Mouse (Mus musculus): ENCODE measurements around the gene Slc9a8. TPM values are rescaled to one million over a fixed set of nuclear protein-coding genes. Genes with fewer than 3 reads are reported as not detected.

Gene Slc9a8
- polyA plus RNA-seq, 1 experiment, result 23.4 TPM

GRCm38 (mm10) chr2:167503253-167503895 lies 81.9 kb downstream of the Slc9a8 start:
- H3K4me3 ChIP-seq (ENCODE audit: insufficient read depth, low read length), result peak overlapping the region; percentile 96
- peak overlapping the region; percentile 71 for H3K27ac ChIP-seq (ENCODE audit: insufficient read depth, low read depth, low read length)
- TF ChIP-seq CTCF (IDR thresholded peaks at IDR 0.05; ENCODE audit: low read depth, low read length), result no peak
- TF ChIP-seq POLR2A (IDR thresholded peaks at IDR 0.05; ENCODE audit: borderline replicate concordance, low read depth, low read length), result no peak; the same call in 1 of the 2 replicates
- peaks cover 22% of the 10 kb centered on the region for H3K4me1 ChIP-seq (ENCODE audit: control insufficient read depth, insufficient read depth, low read length)

GRCm38 (mm10) chr2:167503896-167504349 lies 82.4 kb downstream of the Slc9a8 start:
- no peak for TF ChIP-seq CTCF (IDR thresholded peaks at IDR 0.05; ENCODE audit: low read depth, low read length)
- no peak for TF ChIP-seq POLR2A (IDR thresholded peaks at IDR 0.05; ENCODE audit: borderline replicate concordance, low read depth, low read length)
- Histone ChIP-seq H3K27ac (ENCODE audit: insufficient read depth, low read depth, low read length) (peak overlapping the region; percentile 71), H3K4me3 (ENCODE audit: insufficient read depth, low read length) (peak overlapping the region; percentile 96), H3K4me1 (ENCODE audit: control insufficient read depth, insufficient read depth, low read length) (peaks cover 22% of the 10 kb centered on the region)

DNA sequence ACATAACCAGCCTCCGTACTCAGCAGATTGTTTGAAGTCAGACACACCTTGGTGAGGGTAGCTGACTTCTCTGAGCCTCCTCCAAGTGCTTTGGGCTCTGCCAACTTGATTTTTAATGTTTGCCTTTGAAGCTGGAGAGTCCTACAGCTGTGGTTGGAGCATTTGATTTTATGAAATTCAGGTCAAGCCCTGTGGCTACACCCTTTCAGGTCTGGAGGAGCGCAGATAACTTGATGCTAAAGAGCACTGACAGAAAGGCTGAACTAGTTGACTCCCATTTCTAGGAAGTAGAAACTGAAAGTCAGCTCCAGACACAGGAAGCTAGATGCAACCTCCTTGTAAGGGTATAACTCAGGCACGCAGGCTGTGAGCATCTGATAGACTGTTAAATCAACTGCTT lies 83.6 kb downstream of the Slc9a8 start:
- H3K4me3 ChIP-seq (ENCODE audit: insufficient read depth, low read length), result peak overlapping the region; percentile 96
- peaks cover 22% of the 10 kb centered on the region for H3K4me1 ChIP-seq (ENCODE audit: control insufficient read depth, insufficient read depth, low read length)
- peak overlapping the region; percentile 71 for H3K27ac ChIP-seq (ENCODE audit: insufficient read depth, low read depth, low read length)
- TF ChIP-seq CTCF (IDR thresholded peaks at IDR 0.05; ENCODE audit: low read depth, low read length) (no peak), POLR2A (IDR thresholded peaks at IDR 0.05; ENCODE audit: borderline replicate concordance, low read depth, low read length) (no peak)

DNA sequence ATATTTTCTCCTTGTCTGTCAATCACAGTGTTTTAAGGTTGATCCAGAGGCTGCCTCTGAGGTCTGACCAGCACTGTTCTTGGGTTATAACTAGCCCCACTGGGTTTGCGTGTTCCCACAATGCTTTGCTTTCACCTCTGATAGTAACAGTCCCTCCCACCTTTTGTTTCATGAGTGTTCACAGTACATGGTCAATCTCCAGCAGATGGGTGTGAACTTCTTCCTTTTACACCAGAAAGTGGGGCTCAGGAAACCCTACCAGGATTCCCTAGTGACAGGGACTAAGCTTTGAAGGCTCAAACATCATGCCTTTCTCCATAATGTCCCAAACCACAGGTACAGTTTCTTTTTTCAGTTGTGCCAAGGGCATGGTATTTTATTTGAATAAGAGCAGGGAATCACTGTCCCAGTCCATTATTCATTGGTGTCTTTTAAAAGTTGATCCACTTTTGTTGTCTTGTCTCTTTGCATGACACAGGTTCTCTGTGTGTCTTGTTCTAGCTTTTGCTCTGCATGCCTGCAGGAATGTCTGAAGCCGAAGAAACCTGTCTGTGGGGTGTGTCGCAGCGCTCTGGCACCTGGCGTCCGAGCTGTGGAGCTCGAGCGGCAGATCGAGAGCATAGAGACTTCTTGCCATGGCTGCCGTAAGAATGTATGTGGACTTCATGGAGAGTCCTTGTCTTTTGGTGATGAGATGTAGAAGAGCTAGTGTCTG lies 85.2 kb downstream of the Slc9a8 start:
- TF ChIP-seq POLR2A (IDR thresholded peaks at IDR 0.05; ENCODE audit: borderline replicate concordance, low read depth, low read length) (no peak), CTCF (IDR thresholded peaks at IDR 0.05; ENCODE audit: low read depth, low read length) (no peak)

GRCm38 (mm10) chr2:167507719-167508385 lies 86.3 kb downstream of the Slc9a8 start:
- Histone ChIP-seq H3K4me1 (ENCODE audit: control insufficient read depth, insufficient read depth, low read length) (peaks cover 22% of the 10 kb centered on the region), H3K4me3 (ENCODE audit: insufficient read depth, low read length) (no peak overlapping the region), H3K27ac (ENCODE audit: insufficient read depth, low read depth, low read length) (no peak overlapping the region)
- no peak for TF ChIP-seq CTCF (IDR thresholded peaks at IDR 0.05; ENCODE audit: low read depth, low read length)
- TF ChIP-seq POLR2A (IDR thresholded peaks at IDR 0.05; ENCODE audit: borderline replicate concordance, low read depth, low read length), result no peak

More for the DNA sequence above, 85.2 kb downstream of the Slc9a8 start:
- no peak overlapping the region for H3K27ac ChIP-seq (ENCODE audit: insufficient read depth, low read depth, low read length)
- peaks cover 22% of the 10 kb centered on the region for H3K4me1 ChIP-seq (ENCODE audit: control insufficient read depth, insufficient read depth, low read length)
- H3K4me3 ChIP-seq (ENCODE audit: insufficient read depth, low read length), result no peak overlapping the region

DNA sequence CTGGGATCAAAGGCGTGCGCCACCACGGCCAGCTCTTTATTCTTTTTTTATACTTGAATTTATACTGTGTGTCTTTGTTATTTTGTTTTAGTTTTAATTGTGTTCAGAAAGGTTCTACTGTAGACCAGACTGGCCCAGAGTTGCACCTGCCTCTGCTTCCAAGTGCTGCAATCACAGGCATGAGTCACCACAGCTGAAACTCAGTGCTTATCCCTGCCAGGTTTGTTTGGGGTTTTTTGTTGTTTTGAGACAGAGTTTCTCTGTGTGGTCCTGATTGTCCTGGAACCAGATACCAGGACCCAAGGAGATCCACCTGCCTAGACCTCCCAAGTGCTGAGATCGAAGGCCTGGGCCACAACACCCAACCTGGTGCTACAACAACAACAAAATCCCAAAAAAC lies 87.1 kb downstream of the Slc9a8 start:
- Histone ChIP-seq H3K4me3 (ENCODE audit: insufficient read depth, low read length) (no peak overlapping the region), H3K4me1 (ENCODE audit: control insufficient read depth, insufficient read depth, low read length) (peaks cover 22% of the 10 kb centered on the region), H3K27ac (ENCODE audit: insufficient read depth, low read depth, low read length) (no peak overlapping the region)
- TF ChIP-seq POLR2A (IDR thresholded peaks at IDR 0.05; ENCODE audit: borderline replicate concordance, low read depth, low read length), result no peak
- no peak for TF ChIP-seq CTCF (IDR thresholded peaks at IDR 0.05; ENCODE audit: low read depth, low read length)

GRCm38 (mm10) chr2:167510485-167510884 lies 89.0 kb downstream of the Slc9a8 start:
- no peak overlapping the region for H3K4me3 ChIP-seq (ENCODE audit: insufficient read depth, low read length)
- H3K27ac ChIP-seq (ENCODE audit: insufficient read depth, low read depth, low read length), result no peak overlapping the region
- TF ChIP-seq CTCF (IDR thresholded peaks at IDR 0.05; ENCODE audit: low read depth, low read length) (no peak), POLR2A (IDR thresholded peaks at IDR 0.05; ENCODE audit: borderline replicate concordance, low read depth, low read length) (no peak)
- H3K4me1 ChIP-seq (ENCODE audit: control insufficient read depth, insufficient read depth, low read length), result peaks cover 14% of the 10 kb centered on the region

- Histone ChIP-seq H3K4me3 (ENCODE audit: insufficient read depth, low read length) (no peak overlapping the region), H3K4me1 (ENCODE audit: control insufficient read depth, insufficient read depth, low read length) (no peaks in the 10 kb centered on the region; the same call in 1 of the 2 replicates)
- TF ChIP-seq CTCF (IDR thresholded peaks at IDR 0.05; ENCODE audit: low read depth, low read length) (no peak), POLR2A (IDR thresholded peaks at IDR 0.05; ENCODE audit: borderline replicate concordance, low read depth, low read length) (no peak)
These were observed 90.9 kb downstream of the Slc9a8 start for GRCm38 (mm10) chr2:167512365-167512764.

DNA sequence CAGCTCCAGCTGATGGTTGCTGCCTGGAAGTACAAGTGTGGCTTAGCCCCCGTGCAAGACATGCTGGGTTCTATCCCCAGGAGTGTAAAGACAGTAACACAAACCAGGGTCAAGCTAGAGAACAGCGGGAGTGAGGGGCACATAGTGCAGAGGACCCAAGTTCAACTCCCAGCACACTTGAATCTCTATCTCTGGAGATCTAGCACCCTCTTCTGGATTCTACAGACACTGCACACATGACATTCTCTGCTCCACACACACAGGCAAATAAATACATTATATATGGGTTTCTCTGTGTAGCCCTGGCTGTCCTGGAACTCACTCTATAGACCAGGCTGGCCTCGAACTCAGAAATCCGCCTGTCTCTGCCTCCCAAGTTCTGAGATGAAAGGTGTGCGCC lies 91.5 kb downstream of the Slc9a8 start:
- Histone ChIP-seq H3K27ac (ENCODE audit: insufficient read depth, low read depth, low read length) (no peak overlapping the region), H3K4me3 (ENCODE audit: insufficient read depth, low read length) (no peak overlapping the region)

More at GRCm38 (mm10) chr2:167512365-167512764, 90.9 kb downstream of the Slc9a8 start:
- H3K27ac ChIP-seq (ENCODE audit: insufficient read depth, low read depth, low read length), result no peak overlapping the region

More for the DNA sequence above, 91.5 kb downstream of the Slc9a8 start:
- no peak for TF ChIP-seq POLR2A (IDR thresholded peaks at IDR 0.05; ENCODE audit: borderline replicate concordance, low read depth, low read length)
- TF ChIP-seq CTCF (IDR thresholded peaks at IDR 0.05; ENCODE audit: low read depth, low read length), result peak; percentile 9; the same call in 1 of the 2 replicates
- H3K4me1 ChIP-seq (ENCODE audit: control insufficient read depth, insufficient read depth, low read length), result no peaks in the 10 kb centered on the region; the same call in 1 of the 2 replicates
